Mouse (Mus musculus) midbrain, embryonic 11.5 days (tissue): ENCODE results near the gene Cdk5r2. TPM values are rescaled to one million over a fixed set of nuclear protein-coding genes. Genes with fewer than 3 reads are reported as not detected.

Experiments
- ATAC-seq: fragments of 200-750 bp; cut with Nextera tagmentation; 2 replicates; pipeline ENCODE4 v1.8.0; 2017; ENCODE audit warnings: moderate TSS enrichment, moderate library complexity; ENCODE audit not compliant: low FRiP score
- DNase-seq: peaks from one replicate; pipeline ENCODE4 v3.0.0; 2015; ENCODE audit warnings: low spot score; ENCODE audit errors: missing footprints
- H3K27ac ChIP-seq: fragments of 300-500 bp; sonication (generic); 2 replicates; pipeline ENCODE4 v1.5.1; 2014; ENCODE audit warnings: low read depth, low read length
- H3K27me3 ChIP-seq: fragments of 300-500 bp; sonication (generic); 2 replicates; pipeline ENCODE4 v1.6.1; 2014; ENCODE audit warnings: mild to moderate bottlenecking, low read length, moderate library complexity, mixed read lengths; ENCODE audit not compliant: control insufficient read depth, insufficient read depth
- H3K36me3 ChIP-seq: fragments of 300-500 bp; sonication (generic); 2 replicates; pipeline ENCODE4 v1.6.1; 2014; ENCODE audit warnings: mild to moderate bottlenecking, low read length, moderate library complexity, mixed read lengths; ENCODE audit not compliant: control insufficient read depth, insufficient read depth
- H3K4me1 ChIP-seq: fragments of 300-500 bp; sonication (generic); 2 replicates; pipeline ENCODE4 v1.6.1; 2014; ENCODE audit warnings: low read length; ENCODE audit not compliant: control insufficient read depth, insufficient read depth
- H3K4me2 ChIP-seq: fragments of 300-500 bp; sonication (generic); 2 replicates; pipeline ENCODE4 v1.6.1; 2014; ENCODE audit warnings: mild to moderate bottlenecking, moderate library complexity
- H3K4me3 ChIP-seq: fragments of 300-500 bp; sonication (generic); 2 replicates; pipeline ENCODE4 v1.5.1; 2014; ENCODE audit warnings: low read depth, low read length
- H3K9ac ChIP-seq: fragments of 300-500 bp; sonication (generic); 2 replicates; pipeline ENCODE4 v1.6.1; 2014; ENCODE audit warnings: low read length
- H3K9me3 ChIP-seq: fragments of 300-500 bp; sonication (generic); 2 replicates; pipeline ENCODE4 v1.6.1; 2016; ENCODE audit warnings: low read length; ENCODE audit not compliant: control insufficient read depth
- WGBS: fragments of 180-500 bp; shearing (Covaris S2); extraction: QIAGEN DNeasy Blood & Tissue Kit; methylation state at CpG from one replicate; pipeline ENCODE4 v1.1.7; 2014; 5-methylcytosine and 5-hydroxymethylcytosine counted together
- polyA plus RNA-seq: library from polyadenylated mRNA; unstranded; fragments of >200 nt; fragmentation: Nextera tagmentation; extraction: Ambion mirVana; gene quantifications from 2 replicates; pipeline ENCODE4 v1.2.1, GENCODE M21; 2014

Gene Cdk5r2
- polyA plus RNA-seq, 1 experiment from 2014 or later, result 5.8 TPM

DNA sequence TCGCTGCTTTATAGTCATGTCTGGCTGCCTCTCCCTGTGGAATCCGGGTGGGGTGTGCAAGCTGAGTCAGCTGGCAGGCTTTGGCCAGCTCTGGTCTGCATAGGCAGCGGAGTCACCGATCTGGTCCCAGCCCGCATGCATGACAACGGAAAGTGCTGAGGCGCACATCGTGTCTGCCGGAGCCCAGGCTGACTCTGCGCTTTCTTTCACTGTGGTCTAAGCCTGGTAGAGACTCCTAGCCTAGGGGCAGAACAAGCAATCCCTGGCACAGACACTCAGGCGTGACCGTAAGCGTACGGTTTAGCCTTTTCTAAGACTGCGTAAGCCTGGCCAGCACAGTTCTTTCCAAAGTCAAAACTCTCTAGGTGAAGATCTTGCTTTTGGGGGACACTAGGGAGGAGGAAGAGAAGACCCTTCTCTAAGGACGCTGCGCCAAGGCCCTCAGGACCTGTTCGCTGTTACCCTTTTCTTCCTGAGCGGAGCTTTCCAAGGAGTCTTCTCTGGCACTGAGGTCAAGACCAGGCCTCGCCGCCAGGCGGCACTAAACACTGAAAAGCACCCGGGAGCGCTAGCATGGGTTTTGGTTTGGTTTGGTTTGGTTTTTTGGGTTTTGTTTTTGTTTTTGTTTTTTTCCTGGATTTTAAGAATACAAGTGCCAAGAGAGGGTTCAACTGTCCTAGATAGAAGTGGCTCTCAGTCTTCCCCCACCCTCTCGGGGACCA, 38.6 kb downstream of the Cdk5r2 start, which contains the start of gene Cryba2:
TSS of gene Cryba2 (minus strand) at position 10 of the 722 bp plus-strand sequence.
- Histone ChIP-seq H3K27me3 (peaks cover 75% of the 10 kb centered on the region), H3K9ac (no peak within 1 kb of the TSS), H3K4me2 (peak within 1 kb of the TSS; percentile 31), H3K36me3 (no peaks in the 10 kb centered on the region), H3K27ac (no peak within 1 kb of the TSS), H3K9me3 (no peaks in the 10 kb centered on the region), H3K4me3 (peak within 1 kb of the TSS; percentile 14), H3K4me1 (peaks cover 5% of the 10 kb centered on the region)
- ATAC-seq (peak; percentile 27; the same call in 1 of the 2 replicates), DNase-seq (peak; percentile 97)
- WGBS, result 4% methylated on average over 25 of the region's 25 CpGs

DNA sequence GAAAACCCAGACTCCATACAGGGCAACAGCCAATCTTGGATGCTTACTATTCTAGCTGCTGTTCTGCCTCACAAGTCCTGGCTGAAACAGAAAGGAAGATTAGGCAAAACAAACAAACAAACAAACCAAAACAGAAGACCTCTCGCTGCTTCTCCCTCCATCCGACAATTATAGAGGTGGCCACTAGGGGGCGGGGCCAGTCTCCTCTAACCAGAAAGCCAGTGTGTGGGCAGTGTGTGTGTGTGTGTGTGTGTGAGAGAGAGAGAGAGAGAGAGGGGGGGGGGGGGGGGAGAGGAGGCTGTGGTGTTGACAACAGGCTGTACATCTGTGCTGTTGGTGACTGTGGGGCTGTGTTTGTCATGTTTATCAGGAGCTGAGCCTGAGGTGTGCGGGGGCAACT, 40.2 kb downstream of the Cdk5r2 start:
- 17% methylated on average over 4 of the region's 4 CpGs for WGBS
- no peak for ATAC-seq
- Histone ChIP-seq H3K4me1 (peaks cover 8% of the 10 kb centered on the region), H3K4me2 (no peak overlapping the region), H3K36me3 (no peaks in the 10 kb centered on the region), H3K4me3 (no peak overlapping the region), H3K27ac (no peak overlapping the region), H3K9ac (no peak overlapping the region), H3K9me3 (no peaks in the 10 kb centered on the region), H3K27me3 (peaks cover 80% of the 10 kb centered on the region)
- peak; percentile 96 for DNase-seq

DNA sequence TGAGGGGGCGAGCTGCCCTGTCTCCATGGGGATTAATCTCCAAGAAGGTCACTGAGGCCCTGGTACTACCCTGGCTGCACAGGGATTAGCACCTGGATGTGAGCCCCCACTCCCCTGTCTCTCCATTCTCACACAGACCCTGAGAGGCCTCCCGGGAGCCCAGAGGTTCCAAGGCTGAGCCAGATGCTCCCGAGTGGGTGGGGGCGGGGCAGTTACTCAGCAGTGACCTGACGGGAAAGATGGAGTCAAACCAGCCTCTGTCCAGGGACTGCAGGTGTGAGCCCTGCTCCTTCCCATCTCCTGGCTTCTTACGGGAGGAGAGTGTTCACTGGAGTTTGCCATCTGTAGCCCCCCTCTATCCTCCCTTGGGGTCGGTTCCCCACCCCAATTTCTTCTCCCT, 43.2 kb downstream of the Cdk5r2 start:
- ATAC-seq (peak; percentile 15; the same call in 1 of the 2 replicates), DNase-seq (peak; percentile 83)

DNA sequence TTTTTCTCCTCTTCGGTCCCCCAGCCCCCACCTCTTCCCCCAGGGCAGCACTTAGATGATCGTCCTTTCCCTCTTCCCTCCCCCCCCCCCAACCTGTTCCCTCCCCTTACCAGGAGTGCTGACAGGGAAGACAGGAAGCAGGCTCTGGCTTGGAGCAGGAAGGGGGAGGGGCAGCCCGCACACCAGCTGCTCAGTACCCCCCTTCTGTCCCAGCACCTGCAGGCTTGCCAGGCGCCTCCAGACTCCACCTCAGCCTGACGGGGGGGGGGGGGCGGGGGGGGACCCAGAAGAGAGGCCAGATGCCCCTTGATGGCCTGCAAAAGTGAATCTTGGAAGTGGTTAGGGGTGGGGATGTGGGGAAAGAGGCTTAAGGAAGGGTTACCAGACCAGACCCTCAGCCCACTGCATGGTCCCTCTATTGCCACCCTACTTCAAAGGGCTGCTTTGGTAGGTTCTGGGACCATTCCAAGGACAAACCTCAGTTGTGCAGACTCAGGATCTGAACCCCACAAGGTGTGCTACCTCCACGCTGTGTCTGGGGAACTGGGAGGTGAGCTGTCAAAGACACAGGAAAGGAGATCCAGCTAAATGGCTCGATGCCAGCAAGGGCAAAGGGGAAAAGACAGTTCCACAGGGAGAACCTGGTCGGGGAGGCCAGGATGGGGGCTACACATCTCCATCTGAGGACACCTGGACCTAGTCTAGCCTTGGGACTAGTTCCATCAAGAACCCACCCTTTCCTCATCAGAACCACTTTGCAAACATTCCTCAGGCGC, 44.1 kb downstream of the Cdk5r2 start:
- Histone ChIP-seq H3K9ac (no peak overlapping the region), H3K9me3 (no peaks in the 10 kb centered on the region), H3K27me3 (peaks cover 64% of the 10 kb centered on the region), H3K27ac (no peak overlapping the region), H3K4me1 (peaks cover 16% of the 10 kb centered on the region), H3K4me3 (no peak overlapping the region), H3K4me2 (no peak overlapping the region), H3K36me3 (no peaks in the 10 kb centered on the region)
- WGBS, result 7% methylated on average over 8 of the region's 10 CpGs
- DNase-seq (peak; percentile 85), ATAC-seq (no peak)

More for the DNA sequence above, 43.2 kb downstream of the Cdk5r2 start:
- H3K4me1 ChIP-seq, result peaks cover 16% of the 10 kb centered on the region
- no peak overlapping the region for H3K4me3 ChIP-seq
- H3K9me3 ChIP-seq, result no peaks in the 10 kb centered on the region
- 3% methylated on average over 7 of the region's 7 CpGs for WGBS
- no peak overlapping the region for H3K27ac ChIP-seq
- H3K27me3 ChIP-seq, result peaks cover 72% of the 10 kb centered on the region
- no peak overlapping the region for H3K9ac ChIP-seq
- H3K36me3 ChIP-seq, result no peaks in the 10 kb centered on the region
- no peak overlapping the region for H3K4me2 ChIP-seq

DNA sequence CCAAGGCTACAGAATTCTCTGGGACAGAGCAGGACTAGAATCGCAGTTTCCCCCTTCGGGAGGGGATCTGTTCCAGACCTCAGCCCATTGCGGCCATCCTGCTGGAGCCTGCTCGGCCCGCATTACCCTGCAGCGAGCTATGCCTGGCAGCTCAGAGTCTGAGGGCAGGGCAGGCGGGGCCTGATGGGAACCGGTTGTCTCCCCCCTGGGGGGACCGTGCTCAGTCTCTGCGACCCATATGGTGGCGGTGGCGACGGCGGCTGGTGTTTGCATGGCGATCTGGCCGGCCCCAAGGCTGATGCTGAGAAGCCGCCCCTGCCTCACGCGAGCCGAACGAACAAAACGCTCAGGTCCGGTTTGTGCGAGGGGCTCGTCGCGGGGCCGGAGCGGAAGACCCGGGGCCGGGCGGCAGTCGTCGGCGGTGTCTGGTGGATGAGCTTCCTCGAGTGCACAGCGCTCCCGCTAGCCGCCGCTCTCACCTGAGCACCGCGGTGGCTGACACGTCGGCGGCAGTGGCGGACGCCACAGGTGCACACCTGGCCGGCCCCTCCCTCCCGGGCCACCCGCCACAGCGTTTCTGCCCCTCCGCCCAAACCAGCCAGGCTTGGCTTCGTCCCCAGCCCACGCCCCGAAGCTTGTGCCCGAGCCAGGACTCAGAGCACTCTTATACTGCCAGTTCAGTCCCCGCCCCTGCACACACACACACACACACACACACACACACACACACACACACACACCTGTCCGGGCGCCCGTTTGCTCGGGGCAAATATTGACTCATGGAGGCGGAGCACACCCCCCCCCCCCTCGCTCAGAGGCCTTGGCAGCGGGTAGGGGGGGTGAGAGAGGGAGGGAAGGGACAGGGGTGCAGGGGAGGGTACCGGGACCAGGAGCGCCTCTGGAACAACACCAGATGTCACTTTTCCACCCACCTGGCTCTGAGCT, 45.9 kb downstream of the Cdk5r2 start:
- H3K27ac ChIP-seq, result no peak overlapping the region
- H3K4me3 ChIP-seq, result peak overlapping the region; percentile 32
- WGBS, result under 1% methylated on average over 48 of the region's 66 CpGs
- peaks cover 16% of the 10 kb centered on the region for H3K4me1 ChIP-seq
- ATAC-seq, result no peak
- DNase-seq, result peak; percentile 92
- H3K9me3 ChIP-seq, result no peaks in the 10 kb centered on the region
- peak overlapping the region; percentile 24; the same call in 1 of the 2 replicates for H3K9ac ChIP-seq
- no peaks in the 10 kb centered on the region for H3K36me3 ChIP-seq
- H3K27me3 ChIP-seq, result peaks cover 56% of the 10 kb centered on the region
- H3K4me2 ChIP-seq, result peak overlapping the region; percentile 52

DNA sequence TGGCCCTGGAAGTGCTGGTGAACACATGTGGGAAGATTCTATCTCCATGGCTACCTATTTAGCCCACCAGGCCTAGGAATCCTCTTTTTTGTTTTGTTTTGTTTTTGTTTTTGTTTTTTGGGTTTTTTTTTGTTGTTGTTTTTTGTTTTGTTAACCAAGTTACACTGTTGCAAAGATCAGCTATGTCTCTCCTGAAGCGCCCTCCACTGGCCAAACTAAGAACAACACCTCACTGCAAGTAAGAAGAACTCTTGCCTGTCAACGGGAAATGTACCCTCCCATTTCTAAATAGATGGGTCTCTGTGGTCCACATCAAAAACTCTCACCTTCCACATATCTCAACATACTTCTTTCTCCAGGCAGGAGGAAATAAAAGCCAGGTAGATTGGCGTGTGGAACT, 47.0 kb downstream of the Cdk5r2 start:
- no peak overlapping the region for H3K4me2 ChIP-seq
- no peak overlapping the region for H3K9ac ChIP-seq
- ATAC-seq (no peak), DNase-seq (peak; percentile 97)
- 1% methylated on average over 3 of the region's 3 CpGs for WGBS
- no peak overlapping the region for H3K4me3 ChIP-seq
- H3K4me1 ChIP-seq, result peaks cover 16% of the 10 kb centered on the region
- no peaks in the 10 kb centered on the region for H3K9me3 ChIP-seq
- H3K36me3 ChIP-seq, result no peaks in the 10 kb centered on the region
- no peak overlapping the region for H3K27ac ChIP-seq
- H3K27me3 ChIP-seq, result peaks cover 46% of the 10 kb centered on the region

DNA sequence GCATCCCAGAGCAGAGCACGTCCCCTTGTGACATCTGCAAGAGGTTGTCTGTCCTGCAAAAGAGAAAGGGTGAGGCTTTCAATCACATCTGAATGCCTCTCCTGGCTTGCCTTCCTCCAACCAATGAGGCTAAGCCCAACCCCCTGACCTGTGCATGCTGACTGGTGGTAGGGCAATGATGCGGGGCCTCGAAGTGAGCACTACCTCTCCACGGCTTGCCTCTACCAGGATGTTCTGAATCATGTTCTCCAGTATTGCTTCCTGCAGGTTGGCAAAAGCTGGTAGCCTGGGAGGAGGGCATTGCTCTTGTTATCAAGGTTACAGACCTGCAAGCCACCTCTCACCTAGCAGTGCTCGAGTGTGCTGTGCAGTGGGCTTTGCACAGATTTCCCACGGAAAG, 47.5 kb downstream of the Cdk5r2 start:
- Histone ChIP-seq H3K4me1 (peaks cover 16% of the 10 kb centered on the region), H3K4me3 (no peak overlapping the region), H3K27ac (no peak overlapping the region), H3K9ac (no peak overlapping the region), H3K4me2 (no peak overlapping the region), H3K27me3 (peaks cover 42% of the 10 kb centered on the region), H3K9me3 (no peaks in the 10 kb centered on the region), H3K36me3 (no peaks in the 10 kb centered on the region)
- 20% methylated on average over 6 of the region's 6 CpGs for WGBS
- DNase-seq (peak; percentile 83), ATAC-seq (no peak)
